Mouse (Mus musculus) embryonic facial prominence, embryonic 11.5 days (tissue): Measurements from ENCODE around the gene Olfr789. TPM values are rescaled to one million over a fixed set of nuclear protein-coding genes. Genes with fewer than 3 reads are reported as not detected.

ENCODE experiments used
- ATAC-seq: fragments of 200-750 bp; cut with Nextera tagmentation; replicated peaks from 2 replicates; pipeline ENCODE4 v1.8.0; 2017; ENCODE audit warnings: low read depth; ENCODE audit not compliant: insufficient number of reproducible peaks, low FRiP score, low TSS enrichment
- DNase-seq: peaks from one replicate; pipeline ENCODE4 v3.0.0-alpha.2; 2015; ENCODE audit warnings: low spot score
- H3K27ac ChIP-seq: fragments of 300-500 bp; sonication (generic); replicated peaks from 2 replicates; pipeline ENCODE4 v1.5.1; 2014; ENCODE audit warnings: mild to moderate bottlenecking, low read depth, low read length, control low read depth
- H3K27me3 ChIP-seq: fragments of 300-500 bp; sonication (generic); 2 replicates; pipeline ENCODE4 v1.6.1; 2014; ENCODE audit warnings: mild to moderate bottlenecking, low read length, moderate library complexity, mixed read lengths; ENCODE audit not compliant: control insufficient read depth, insufficient read depth
- H3K36me3 ChIP-seq: fragments of 300-500 bp; sonication (generic); replicated peaks from 2 replicates; pipeline ENCODE4 v1.6.1; 2014; ENCODE audit warnings: low read depth, mild to moderate bottlenecking, low read length, moderate library complexity, mixed read lengths; ENCODE audit not compliant: control insufficient read depth, insufficient read depth
- H3K4me1 ChIP-seq: fragments of 300-500 bp; sonication (generic); 2 replicates; pipeline ENCODE4 v1.6.1; 2014; ENCODE audit warnings: low read length, mixed read lengths; ENCODE audit not compliant: control insufficient read depth, insufficient read depth
- H3K4me2 ChIP-seq: fragments of 300-500 bp; sonication (generic); 2 replicates; pipeline ENCODE4 v1.6.1; 2014; ENCODE audit warnings: low read depth, mild to moderate bottlenecking, control low read depth, low read length, moderate library complexity
- H3K4me3 ChIP-seq: fragments of 300-500 bp; sonication (generic); 2 replicates; pipeline ENCODE4 v1.5.1; 2014; ENCODE audit warnings: low read depth, low read length, control low read depth
- H3K9ac ChIP-seq: fragments of 300-500 bp; sonication (generic); replicated peaks from 2 replicates; pipeline ENCODE4 v1.6.1; 2014; ENCODE audit warnings: mild to moderate bottlenecking, control low read depth, low read length
- H3K9me3 ChIP-seq: fragments of 300-500 bp; sonication (generic); replicated peaks from 2 replicates; pipeline ENCODE4 v1.6.1; 2016; ENCODE audit warnings: mild to moderate bottlenecking, low read length, inconsistent platforms, mixed read lengths; ENCODE audit not compliant: control insufficient read depth
- WGBS: fragments of 180-500 bp; shearing (Covaris S2); extraction: QIAGEN DNeasy Blood & Tissue Kit; methylation state at CpG from one replicate; pipeline ENCODE4 v1.1.7; 2014; 5-methylcytosine and 5-hydroxymethylcytosine counted together
- polyA plus RNA-seq: library from polyadenylated mRNA; unstranded; fragments of >200 nt; fragmentation: Nextera tagmentation; extraction: Ambion mirVana; gene quantifications from 2 replicates; pipeline ENCODE4 v1.2.1, GENCODE M21; 2014

Olfr789 gene
- polyA plus RNA-seq, result not detected in 2 replicates

GRCm38 (mm10) chr10:129484452-129484851 lies at the start of gene Olfr789:
TSS of gene Olfr789 (plus strand) at chr10:129484752.
- ATAC-seq (no peak), DNase-seq (no peak)
- no peaks in the 10 kb centered on the region for H3K9me3 ChIP-seq
- no peak within 1 kb of the TSS for H3K9ac ChIP-seq
- no peaks in the 10 kb centered on the region for H3K4me1 ChIP-seq
- H3K4me2 ChIP-seq, result no peak within 1 kb of the TSS
- H3K27ac ChIP-seq, result no peak within 1 kb of the TSS
- 73% methylated on average over 2 of the region's 2 CpGs for WGBS
- no peaks in the 10 kb centered on the region for H3K36me3 ChIP-seq
- H3K27me3 ChIP-seq, result no peaks in the 10 kb centered on the region
- H3K4me3 ChIP-seq, result no peak within 1 kb of the TSS

GRCm38 (mm10) chr10:129461562-129461961 lies 23.0 kb upstream of the Olfr789 start, which contains the start of gene Olfr787:
TSS of gene Olfr787 (plus strand) at chr10:129461862.
- Histone ChIP-seq H3K27ac (no peak within 1 kb of the TSS), H3K4me3 (no peak within 1 kb of the TSS), H3K4me2 (no peak within 1 kb of the TSS), H3K36me3 (no peaks in the 10 kb centered on the region), H3K9ac (no peak within 1 kb of the TSS), H3K4me1 (no peaks in the 10 kb centered on the region), H3K9me3 (no peaks in the 10 kb centered on the region), H3K27me3 (no peaks in the 10 kb centered on the region)
- ATAC-seq (no peak), DNase-seq (no peak)
- WGBS, result 80% methylated on average over 3 of the region's 3 CpGs

GRCm38 (mm10) chr10:129470698-129471097 lies 13.9 kb upstream of the Olfr789 start, which contains the start of gene Olfr788:
TSS of gene Olfr788 (plus strand) at chr10:129470998.
- H3K4me3 ChIP-seq, result no peak within 1 kb of the TSS
- H3K9ac ChIP-seq, result no peak within 1 kb of the TSS
- DNase-seq (no peak), ATAC-seq (no peak)
- no peak within 1 kb of the TSS for H3K27ac ChIP-seq
- no peaks in the 10 kb centered on the region for H3K27me3 ChIP-seq
- no peaks in the 10 kb centered on the region for H3K9me3 ChIP-seq
- H3K4me1 ChIP-seq, result no peaks in the 10 kb centered on the region
- H3K4me2 ChIP-seq, result no peak within 1 kb of the TSS
- H3K36me3 ChIP-seq, result no peaks in the 10 kb centered on the region

- Histone ChIP-seq H3K27me3 (no peaks in the 10 kb centered on the region), H3K9me3 (no peaks in the 10 kb centered on the region), H3K27ac (no peak overlapping the region), H3K9ac (no peak overlapping the region), H3K4me2 (no peak overlapping the region), H3K36me3 (no peaks in the 10 kb centered on the region), H3K4me3 (no peak overlapping the region), H3K4me1 (no peaks in the 10 kb centered on the region)
- DNase-seq (no peak), ATAC-seq (no peak)
- 66% methylated on average over 2 of the region's 2 CpGs for WGBS
Measured at GRCm38 (mm10) chr10:129473256-129473655, 11.3 kb upstream of the Olfr789 start.

- Histone ChIP-seq H3K4me3 (no peak overlapping the region), H3K27me3 (no peaks in the 10 kb centered on the region), H3K9ac (no peak overlapping the region), H3K27ac (no peak overlapping the region), H3K9me3 (no peaks in the 10 kb centered on the region), H3K36me3 (no peaks in the 10 kb centered on the region), H3K4me2 (no peak overlapping the region), H3K4me1 (no peaks in the 10 kb centered on the region)
- DNase-seq, result no peak
- no peak for ATAC-seq
Measured at GRCm38 (mm10) chr10:129473723-129474122, 10.8 kb upstream of the Olfr789 start.

- no peak overlapping the region for H3K9ac ChIP-seq
- H3K4me2 ChIP-seq, result no peak overlapping the region
- H3K4me3 ChIP-seq, result no peak overlapping the region
- no peaks in the 10 kb centered on the region for H3K36me3 ChIP-seq
- no peaks in the 10 kb centered on the region for H3K4me1 ChIP-seq
- DNase-seq (no peak), ATAC-seq (no peak)
- no peak overlapping the region for H3K27ac ChIP-seq
- H3K27me3 ChIP-seq, result no peaks in the 10 kb centered on the region
- 72% methylated on average over 2 of the region's 2 CpGs for WGBS
- no peaks in the 10 kb centered on the region for H3K9me3 ChIP-seq
Measured at GRCm38 (mm10) chr10:129490101-129490500, 5.5 kb downstream of the Olfr789 start.

- no peaks in the 10 kb centered on the region for H3K4me1 ChIP-seq
- no peaks in the 10 kb centered on the region for H3K27me3 ChIP-seq
- ATAC-seq (no peak), DNase-seq (no peak)
- no peaks in the 10 kb centered on the region for H3K9me3 ChIP-seq
- no peak within 1 kb of the TSS for H3K4me3 ChIP-seq
- H3K4me2 ChIP-seq, result no peak within 1 kb of the TSS
- H3K27ac ChIP-seq, result no peak within 1 kb of the TSS
- H3K36me3 ChIP-seq, result no peaks in the 10 kb centered on the region
- H3K9ac ChIP-seq, result no peak within 1 kb of the TSS
Measured at GRCm38 (mm10) chr10:129498192-129498591, 13.6 kb downstream of the Olfr789 start, which contains the start of gene Olfr790. TSS of gene Olfr790 (plus strand) at chr10:129498492.

- 79% methylated on average over 3 of the region's 3 CpGs for WGBS
- Histone ChIP-seq H3K4me1 (no peaks in the 10 kb centered on the region), H3K27ac (no peak within 1 kb of the TSS), H3K4me3 (no peak within 1 kb of the TSS), H3K9me3 (no peaks in the 10 kb centered on the region), H3K4me2 (no peak within 1 kb of the TSS), H3K36me3 (no peaks in the 10 kb centered on the region), H3K9ac (no peak within 1 kb of the TSS), H3K27me3 (no peaks in the 10 kb centered on the region)
- no peak for ATAC-seq
- no peak for DNase-seq
Measured at GRCm38 (mm10) chr10:129521492-129521891, 36.9 kb downstream of the Olfr789 start, which contains the start of gene Olfr791. TSS of gene Olfr791 (plus strand) at chr10:129521792.
